Comparison of ENCODE assay signal across 9 mouse cellular contexts in the genomic region with DNA sequence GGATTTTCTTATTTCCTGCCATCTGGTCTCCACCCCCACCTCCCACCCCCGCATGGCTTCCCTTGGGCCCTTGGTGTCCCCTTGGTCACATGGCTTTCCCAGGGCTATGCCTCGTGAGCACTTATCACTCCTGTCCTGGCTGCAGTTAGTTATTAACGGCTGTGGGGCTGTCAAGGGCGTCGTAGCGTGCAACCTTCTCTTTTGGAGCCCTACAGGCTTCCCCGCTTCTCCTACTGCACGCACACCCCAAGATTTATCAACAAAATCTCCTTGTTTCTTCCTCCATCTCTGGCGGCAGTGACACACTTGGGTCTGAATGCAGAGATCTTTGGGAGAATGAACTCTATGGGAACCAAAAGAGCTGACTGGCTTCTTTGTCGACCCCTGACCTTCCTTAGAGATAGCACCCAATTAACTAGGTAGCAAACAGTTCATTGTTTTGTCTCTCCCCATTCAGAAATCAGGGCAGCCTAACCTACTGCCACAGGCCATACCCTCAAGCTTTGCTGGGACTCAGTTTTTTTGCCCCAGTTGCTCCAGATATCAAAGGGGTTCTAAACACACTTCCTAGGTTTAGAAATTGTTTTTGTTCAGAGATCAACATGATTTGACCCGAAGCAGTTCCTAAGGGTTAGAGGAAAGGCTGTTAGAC. TPM values are rescaled to one million over a fixed set of nuclear protein-coding genes. Genes with fewer than 3 reads are reported as not detected.
DNase-seq lines count a peak whose midpoint lies in the region; ATAC-seq and TF ChIP-seq lines count a peak whose summit lies in the region.
"Had no signal": no experiment of that assay in that cellular context is flagged by ENCODE, and none has a peak within 500 bp of the region (broad histone marks: within the 10 kb centered on the region; RNA-seq: fewer than 3 reads in every experiment).

No protein-coding gene starts in this region.

- no peak overlapping the region; the same call in 1 of the 2 replicates for H3K4me2 ChIP-seq in heart, postnatal 0 days (ENCODE audit: low read depth, low read length)
- H3K4me2 ChIP-seq: embryonic facial prominence, embryonic 15.5 days had no signal

- TF ChIP-seq EP300 in heart, postnatal 0 days (IDR thresholded peaks at IDR 0.05; ENCODE audit: low read depth) = peak; percentile 92

- H3K27ac ChIP-seq in heart, postnatal 0 days (ENCODE audit: low read depth) = peak overlapping the region; percentile 86
- H3K27ac ChIP-seq: embryonic facial prominence, embryonic 15.5 days had no signal

- no peak overlapping the region for H3K4me3 ChIP-seq in heart, postnatal 0 days (ENCODE audit: low read depth, low read length)
- H3K4me3 ChIP-seq: embryonic facial prominence, embryonic 15.5 days had no signal

- peaks cover 54% of the 10 kb centered on the region for H3K4me1 ChIP-seq in heart, postnatal 0 days (ENCODE audit: control insufficient read depth, insufficient read depth)

- WGBS in heart, postnatal 0 days = 7% methylated on average over 11 of the region's 11 CpGs

- no peak for TF ChIP-seq CTCF in heart, postnatal 0 days (IDR thresholded peaks at IDR 0.05; ENCODE audit: low read depth)

- H3K9ac ChIP-seq in heart, postnatal 0 days (replicated peaks; ENCODE audit: low read depth, low read length) = no peak overlapping the region; the same call in 1 of the 2 replicates
- H3K9ac ChIP-seq: embryonic facial prominence, embryonic 15.5 days had no signal

- H3K36me3 ChIP-seq in heart, postnatal 0 days (replicated peaks; ENCODE audit: control insufficient read depth, insufficient read depth, low read length) = peaks cover 7% of the 10 kb centered on the region

- H3K9me3 ChIP-seq in heart, postnatal 0 days (replicated peaks; ENCODE audit: control insufficient read depth, low read length) = no peaks in the 10 kb centered on the region
- H3K9me3 ChIP-seq: embryonic facial prominence, embryonic 15.5 days had no signal

- no peaks in the 10 kb centered on the region for H3K27me3 ChIP-seq in heart, postnatal 0 days (ENCODE audit: control insufficient read depth, insufficient read depth, low read length)
- H3K27me3 ChIP-seq: embryonic facial prominence, embryonic 15.5 days had no signal

- ATAC-seq in heart, postnatal 0 days (ENCODE audit: insufficient read depth, low read depth) = peak; percentile 77
- no peak for ATAC-seq in megakaryocyte progenitor cell, adult 5-6 weeks (replicated peaks; ENCODE audit: poor library complexity)

- peak; percentile 48 for DNase-seq in ovary, adult 18-20 months (ENCODE audit: low spot score)
- no peak for DNase-seq in ovary, postnatal 14 days (ENCODE audit: low spot score)
- peak; percentile 65 for DNase-seq in heart, postnatal 0 days (ENCODE audit: low spot score)
- DNase-seq in kidney, postnatal 36 days = peak; percentile 79 to 88
- peak; percentile 86 for DNase-seq in yolk sac, embryonic 10.5 days (ENCODE audit: low spot score)
- DNase-seq in B cell, adult 2 months = no peak
- no peak for DNase-seq in thymus, adult 18-20 months

RNA-seq across cellular contexts. Expression of gene Gnpnat1, which starts 48.3 kb away (rescaled TPM):
- 5.3 and 11.0 TPM in 2 replicates for total RNA-seq in heart, postnatal 0 days (2014; rRNA removed; ENCODE audit: low replicate concordance)
- polyA plus RNA-seq in heart, postnatal 0 days (2015; fragmentation: Nextera tagmentation; extraction: Ambion mirVana) = 18.6 and 22.1 TPM in 2 replicates
- total RNA-seq in megakaryocyte progenitor cell, adult 5-6 weeks (2015) = 49.7 and 54.0 TPM in 2 replicates
- 22.7 and 34.2 TPM in 2 replicates for total RNA-seq in megakaryocyte progenitor cell, adult 5-6 weeks (2017)

Comparison
In these comparisons a context has a peak if more than half of its experiments do, and no peak if none do; other contexts are left out.
1. DNase-seq: peak in ovary, adult 18-20 months (single experiment), heart, postnatal 0 days (single experiment), kidney, postnatal 36 days (2 of 2) and yolk sac, embryonic 10.5 days (single experiment); none in ovary, postnatal 14 days (single experiment), B cell, adult 2 months (0 of 2) and thymus, adult 18-20 months (0 of 2).